8 mouse cellular contexts compared by ENCODE assay signal in genomic region chr2:167064601-167065295, GRCm38 (mm10). TPM values are rescaled to one million over a fixed set of nuclear protein-coding genes. Genes with fewer than 3 reads are reported as not detected.
DNase-seq lines count a peak whose midpoint lies in the region; ATAC-seq and TF ChIP-seq lines count a peak whose summit lies in the region.

No protein-coding gene starts in this region.

- peaks cover 18% of the 10 kb centered on the region for H3K4me1 ChIP-seq in kidney, postnatal 0 days (replicated peaks; ENCODE audit: insufficient read depth, low read length)
- peaks cover 28% of the 10 kb centered on the region for H3K4me1 ChIP-seq in embryonic facial prominence, embryonic 12.5 days
- H3K4me1 ChIP-seq in limb, embryonic 10.5 days, result peaks cover 28% of the 10 kb centered on the region
- peaks cover 40% of the 10 kb centered on the region for H3K4me1 ChIP-seq in neural tube, embryonic 13.5 days (replicated peaks)

- H3K4me2 ChIP-seq in kidney, postnatal 0 days (ENCODE audit: low read length), result peak overlapping the region; percentile 67
- H3K4me2 ChIP-seq in embryonic facial prominence, embryonic 12.5 days (replicated peaks), result peak overlapping the region; percentile 79
- H3K4me2 ChIP-seq in neural tube, embryonic 13.5 days, result peak overlapping the region; percentile 80

- H3K36me3 ChIP-seq in kidney, postnatal 0 days (ENCODE audit: insufficient read depth, low read length), result peaks cover 17% of the 10 kb centered on the region; the same call in 1 of the 2 replicates
- H3K36me3 ChIP-seq in embryonic facial prominence, embryonic 12.5 days, result peaks cover 22% of the 10 kb centered on the region
- peaks cover 36% of the 10 kb centered on the region for H3K36me3 ChIP-seq in limb, embryonic 10.5 days
- peaks cover 31% of the 10 kb centered on the region for H3K36me3 ChIP-seq in neural tube, embryonic 13.5 days

- ATAC-seq in kidney, postnatal 0 days (replicated peaks; ENCODE audit: low FRiP score, low read depth), result no peak
- no peak for ATAC-seq in embryonic facial prominence, embryonic 12.5 days (ENCODE audit: insufficient number of reproducible peaks, insufficient read depth, low FRiP score, low TSS enrichment)
- ATAC-seq in neural tube, embryonic 13.5 days (ENCODE audit: low read depth), result no peak

- H3K27ac ChIP-seq in kidney, postnatal 0 days, result no peak overlapping the region; the same call in 1 of the 2 replicates
- H3K27ac ChIP-seq in embryonic facial prominence, embryonic 12.5 days, result peak overlapping the region; percentile 64
- H3K27ac ChIP-seq in limb, embryonic 10.5 days, result peak overlapping the region; percentile 99
- peak overlapping the region; percentile 46; the same call in 1 of the 2 replicates for H3K27ac ChIP-seq in neural tube, embryonic 13.5 days (replicated peaks)

- WGBS in kidney, postnatal 0 days, result 17% methylated on average over 9 of the region's 9 CpGs
- WGBS in embryonic facial prominence, embryonic 12.5 days, result 27% methylated on average over 9 of the region's 9 CpGs
- WGBS in limb, embryonic 10.5 days, result 32% methylated on average over 9 of the region's 9 CpGs
- WGBS in neural tube, embryonic 13.5 days, result 28% methylated on average over 9 of the region's 9 CpGs

- DNase-seq in kidney, postnatal 0 days (ENCODE audit: low spot score), result no peak
- no peak for DNase-seq in kidney, postnatal 14 days
- DNase-seq in limb, embryonic 10.5 days (ENCODE audit: low spot score), result no peak
- no peak for DNase-seq in gastrocnemius, adult 18-20 months (ENCODE audit: low spot score)
- DNase-seq in left cerebral cortex, adult 8-10 months (ENCODE audit: low spot score in 2 of 2), result no peak
- no peak for DNase-seq in kidney, adult 18-20 months

- H3K9me3 ChIP-seq in kidney, postnatal 0 days (replicated peaks; ENCODE audit: low read length), result no peaks in the 10 kb centered on the region
- no peaks in the 10 kb centered on the region for H3K9me3 ChIP-seq in embryonic facial prominence, embryonic 12.5 days
- H3K9me3 ChIP-seq in limb, embryonic 10.5 days (replicated peaks), result no peaks in the 10 kb centered on the region
- H3K9me3 ChIP-seq in neural tube, embryonic 13.5 days, result no peaks in the 10 kb centered on the region

- H3K9ac ChIP-seq in kidney, postnatal 0 days (ENCODE audit: low read depth, low read length), result peak overlapping the region; percentile 49; the same call in 1 of the 2 replicates
- peak overlapping the region; percentile 89 for H3K9ac ChIP-seq in embryonic facial prominence, embryonic 12.5 days
- H3K9ac ChIP-seq in neural tube, embryonic 13.5 days, result peak overlapping the region; percentile 93

- H3K27me3 ChIP-seq in kidney, postnatal 0 days (ENCODE audit: insufficient read depth, low read length), result no peaks in the 10 kb centered on the region
- no peaks in the 10 kb centered on the region for H3K27me3 ChIP-seq in embryonic facial prominence, embryonic 12.5 days
- no peaks in the 10 kb centered on the region for H3K27me3 ChIP-seq in limb, embryonic 10.5 days (ENCODE audit: low read depth, poor library complexity, severe bottlenecking)
- no peaks in the 10 kb centered on the region for H3K27me3 ChIP-seq in neural tube, embryonic 13.5 days

- TF ChIP-seq CTCF in kidney, postnatal 0 days (IDR thresholded peaks at IDR 0.05; ENCODE audit: low read depth), result no peak

- H3K4me3 ChIP-seq in kidney, postnatal 0 days (replicated peaks; ENCODE audit: low read depth, low read length), result peak overlapping the region; percentile 27
- peak overlapping the region; percentile 86 for H3K4me3 ChIP-seq in embryonic facial prominence, embryonic 12.5 days
- peak overlapping the region; percentile 68 for H3K4me3 ChIP-seq in limb, embryonic 10.5 days
- peak overlapping the region; percentile 90 for H3K4me3 ChIP-seq in neural tube, embryonic 13.5 days

RNA-seq across cellular contexts. Expression of gene Znfx1, which starts 1.9 kb away (rescaled TPM):
- 10.7 and 11.8 TPM in 2 replicates for polyA plus RNA-seq in kidney, postnatal 0 days (2015; fragmentation: Nextera tagmentation; extraction: Ambion mirVana)
- polyA plus RNA-seq in embryonic facial prominence, embryonic 12.5 days (2016; fragmentation: Nextera tagmentation; extraction: Ambion mirVana), result 7.2 and 7.6 TPM in 2 replicates
- 5.0 and 5.1 TPM in 2 replicates for polyA plus RNA-seq in limb, embryonic 10.5 days (2016; fragmentation: Nextera tagmentation; extraction: Ambion mirVana)
- 7.9 and 8.0 TPM in 2 replicates for polyA plus RNA-seq in neural tube, embryonic 13.5 days (2015; fragmentation: Nextera tagmentation; extraction: Ambion mirVana)
- total RNA-seq in gastrocnemius, adult 18-20 months (2021), result 10 to 100 TPM; 25.7 to 26.8 TPM
- 10 to 100 TPM; 77.1 to 92.1 (median 80.7) TPM for total RNA-seq in left cerebral cortex, adult 8-10 months (2022)

RNA-seq across cellular contexts. Expression of gene Ddx27, which starts 49.8 kb away (rescaled TPM):
- polyA plus RNA-seq in kidney, postnatal 0 days (2015; fragmentation: Nextera tagmentation; extraction: Ambion mirVana), result 33.3 and 37.9 TPM in 2 replicates
- polyA plus RNA-seq in embryonic facial prominence, embryonic 12.5 days (2016; fragmentation: Nextera tagmentation; extraction: Ambion mirVana), result 57.4 and 60.2 TPM in 2 replicates
- 68.6 and 77.0 TPM in 2 replicates for polyA plus RNA-seq in limb, embryonic 10.5 days (2016; fragmentation: Nextera tagmentation; extraction: Ambion mirVana)
- polyA plus RNA-seq in neural tube, embryonic 13.5 days (2015; fragmentation: Nextera tagmentation; extraction: Ambion mirVana), result 35.5 and 38.5 TPM in 2 replicates
- total RNA-seq in gastrocnemius, adult 18-20 months (2021), result 1 to 10 TPM; 8.0 to 9.7 TPM
- total RNA-seq in left cerebral cortex, adult 8-10 months (2022), result 10 to 100 TPM; 30.7 to 32.7 (median 31.1) TPM

Comparison
In these comparisons a context has a peak if more than half of its experiments do, and no peak if none do; other contexts are left out.
1. H3K4me3 ChIP-seq: peak in every context shown above with its lines; median percentile 90 in neural tube, embryonic 13.5 days; 86 in embryonic facial prominence, embryonic 12.5 days; 68 in limb, embryonic 10.5 days; 27 in kidney, postnatal 0 days.